Mouse (Mus musculus): ENCODE measurements around the gene Kcnq1.

The Kcnq1 gene

DNA sequence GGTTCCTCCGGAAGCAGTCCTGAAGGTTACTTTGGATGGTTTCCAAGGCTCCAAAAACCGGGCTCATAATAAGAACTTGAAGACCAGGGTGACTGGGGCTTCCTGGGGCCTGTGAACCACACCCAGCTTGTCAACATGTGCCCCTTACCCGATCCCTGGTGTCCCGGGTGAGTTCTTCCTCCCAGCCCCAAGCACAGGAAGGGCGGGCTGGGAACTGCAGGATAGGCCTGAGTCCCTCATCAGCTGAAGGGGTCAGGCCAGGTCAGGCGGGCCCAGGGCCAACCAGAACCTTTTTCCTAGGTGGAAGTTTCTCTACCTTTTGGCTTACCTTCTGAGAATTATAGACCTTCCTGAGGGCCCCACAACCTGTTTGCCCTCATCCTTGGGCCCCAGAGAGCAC lies 306.4 kb downstream of the Kcnq1 start:
- no peak for DNase-seq (ENCODE audit: low read depth, low spot score)

DNA sequence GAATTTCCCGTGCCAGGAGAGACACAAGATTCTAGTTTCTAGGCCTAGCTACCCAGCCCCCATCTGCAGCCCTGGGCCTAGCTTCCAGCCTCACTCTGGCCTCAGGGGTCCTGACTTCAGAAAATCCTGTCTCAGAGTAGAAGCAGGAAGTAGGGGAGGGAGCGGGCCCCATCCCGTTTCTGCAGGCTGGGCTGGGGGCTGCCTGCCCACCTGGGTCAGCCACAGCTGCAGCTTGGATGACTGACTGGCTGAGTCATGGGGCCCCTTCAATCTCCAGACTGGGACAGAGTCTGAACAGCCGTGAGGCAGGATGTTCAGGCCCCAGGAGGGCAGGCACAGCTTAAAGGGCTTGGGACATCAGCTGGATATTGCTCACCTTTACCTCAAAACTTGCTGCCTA lies 308.9 kb downstream of the Kcnq1 start:
- no peak for DNase-seq (ENCODE audit: low read depth, low spot score)

DNA sequence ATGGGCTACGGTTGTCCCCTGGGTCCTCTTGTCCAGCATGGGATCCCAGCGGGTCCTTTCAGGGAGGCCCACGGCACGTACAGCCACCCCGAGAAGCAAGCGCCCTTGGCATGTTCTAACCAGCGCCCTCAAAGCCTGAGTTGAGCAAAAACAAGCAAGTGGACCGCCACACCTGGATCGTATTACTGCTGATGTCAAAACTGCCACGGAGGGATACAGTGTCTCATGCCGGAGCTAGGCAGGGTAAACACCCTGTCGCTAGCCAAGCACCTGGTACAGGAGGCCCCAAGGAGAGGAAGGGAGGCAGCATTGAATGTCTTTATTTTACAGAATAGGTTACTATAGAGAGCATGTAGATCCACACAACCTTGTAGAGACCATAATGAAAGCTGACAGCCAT lies 310.2 kb downstream of the Kcnq1 start:
- DNase-seq (ENCODE audit: low read depth, low spot score) = no peak

DNA sequence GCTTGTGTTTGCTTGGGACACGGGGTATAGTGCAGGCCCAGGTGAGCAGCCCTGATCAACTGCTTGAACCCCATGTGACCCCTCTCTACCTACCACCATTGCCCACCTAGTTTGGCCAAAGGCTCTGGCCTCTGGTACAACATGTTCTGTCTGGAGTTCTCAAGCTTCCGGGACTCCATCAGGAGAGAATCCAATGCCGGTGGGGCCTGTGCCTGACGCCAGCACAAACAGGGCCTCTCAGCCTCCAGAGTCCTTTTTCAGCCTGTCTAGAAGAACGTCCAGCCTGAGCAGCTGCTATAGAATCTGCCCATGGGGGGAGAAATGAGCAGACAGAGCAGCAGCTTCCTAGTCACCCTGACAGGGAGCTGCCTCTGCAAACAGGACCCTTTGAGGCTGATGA lies 311.7 kb downstream of the Kcnq1 start:
- no peak for DNase-seq (ENCODE audit: low read depth, low spot score)

DNA sequence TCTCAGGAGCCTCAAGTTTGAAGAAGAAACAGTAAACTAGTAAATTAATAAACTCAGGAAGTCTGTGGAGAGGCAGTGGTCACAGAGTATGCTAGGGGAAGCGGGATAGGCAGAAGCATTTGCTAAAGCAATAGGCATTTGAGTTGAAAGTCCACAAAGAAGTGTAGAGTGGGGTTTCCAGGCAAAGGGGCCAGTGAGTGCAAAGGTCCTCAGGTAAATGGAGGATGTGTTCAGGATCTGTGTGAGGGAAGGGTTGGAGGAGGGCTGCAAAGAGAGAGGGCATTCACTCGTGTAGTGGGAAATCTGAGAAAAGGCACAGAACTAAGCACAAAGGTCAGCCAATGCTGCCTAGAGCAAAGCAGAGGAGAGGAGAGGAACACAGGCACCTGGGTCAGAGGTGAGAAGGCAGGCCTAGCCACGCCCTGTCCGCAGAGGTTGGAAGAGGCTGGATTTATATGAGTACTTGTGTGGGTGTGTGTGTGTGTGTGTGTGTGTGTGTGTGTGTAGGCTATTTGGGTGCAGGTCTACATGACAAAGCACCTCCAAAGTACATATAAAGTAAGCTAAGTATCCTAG lies 313.5 kb downstream of the Kcnq1 start:
- DNase-seq (ENCODE audit: low read depth, low spot score) = no peak

DNA sequence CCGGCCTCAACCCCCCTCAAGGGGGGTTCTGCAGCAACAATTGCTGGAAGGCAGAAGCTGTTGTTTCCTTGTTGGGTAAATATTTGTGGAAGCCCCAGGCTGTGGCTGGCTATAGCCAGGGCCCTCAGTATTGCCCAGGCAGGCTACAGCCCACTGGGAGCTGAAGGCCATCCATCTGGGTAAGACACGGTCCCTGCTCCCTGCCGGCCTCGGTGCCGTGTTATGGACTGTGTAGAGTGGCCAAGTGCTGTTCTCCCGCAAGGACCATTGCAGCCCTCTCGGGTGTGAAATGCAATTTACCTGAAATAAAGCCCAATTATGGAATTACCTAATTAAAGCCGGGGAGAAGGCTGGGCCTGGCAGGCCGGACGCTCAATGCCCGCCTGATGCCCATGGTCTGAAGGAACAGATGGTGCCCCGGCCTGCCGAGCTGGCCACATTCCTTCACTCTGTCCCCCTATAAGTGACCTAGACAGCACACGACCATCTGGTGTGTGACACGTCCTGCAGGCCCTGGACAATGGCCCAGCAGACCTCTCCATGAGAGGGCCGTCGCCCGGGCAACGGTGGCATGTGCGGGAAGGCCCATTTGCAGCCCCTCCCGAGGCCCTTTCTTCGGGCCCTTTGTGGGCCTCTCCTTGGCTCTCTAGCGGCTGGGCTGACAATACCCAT lies 322.1 kb downstream of the Kcnq1 start:
- DNase-seq (ENCODE audit: low read depth, low spot score) = peak; percentile 8

DNA sequence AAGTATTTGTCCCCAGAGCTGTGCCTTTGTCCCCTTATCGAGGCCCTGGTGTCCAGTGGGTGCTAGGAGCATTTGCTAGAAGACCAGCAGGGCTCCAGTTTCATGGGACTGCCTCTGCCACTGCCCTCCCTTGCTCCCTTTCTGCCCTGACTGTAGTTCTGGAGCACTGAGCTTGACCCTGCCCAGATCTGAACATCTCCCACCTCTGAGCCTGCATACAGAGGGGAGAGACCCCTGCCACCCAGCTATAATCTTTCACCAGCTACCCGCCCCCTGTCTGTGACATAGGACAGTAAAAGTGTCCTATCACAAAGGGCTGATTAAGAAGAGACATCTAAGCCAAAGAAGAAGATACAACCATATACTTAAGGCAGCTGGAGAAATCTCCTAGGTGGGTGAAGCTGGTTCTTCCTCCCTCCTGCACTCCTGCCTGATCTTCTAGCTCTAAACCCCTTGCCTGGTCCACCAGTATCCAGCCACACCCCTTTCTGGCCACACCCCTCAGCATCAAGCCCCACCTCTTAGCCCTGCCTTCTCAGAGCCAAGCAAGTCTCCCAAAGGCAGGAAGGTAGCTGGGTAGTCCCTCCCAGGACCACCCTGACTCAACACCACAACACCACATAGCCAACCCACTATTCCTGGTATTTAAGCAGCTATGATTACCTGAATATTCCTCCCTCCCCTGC lies 322.8 kb downstream of the Kcnq1 start:
- no peak for DNase-seq (ENCODE audit: low read depth, low spot score)

DNA sequence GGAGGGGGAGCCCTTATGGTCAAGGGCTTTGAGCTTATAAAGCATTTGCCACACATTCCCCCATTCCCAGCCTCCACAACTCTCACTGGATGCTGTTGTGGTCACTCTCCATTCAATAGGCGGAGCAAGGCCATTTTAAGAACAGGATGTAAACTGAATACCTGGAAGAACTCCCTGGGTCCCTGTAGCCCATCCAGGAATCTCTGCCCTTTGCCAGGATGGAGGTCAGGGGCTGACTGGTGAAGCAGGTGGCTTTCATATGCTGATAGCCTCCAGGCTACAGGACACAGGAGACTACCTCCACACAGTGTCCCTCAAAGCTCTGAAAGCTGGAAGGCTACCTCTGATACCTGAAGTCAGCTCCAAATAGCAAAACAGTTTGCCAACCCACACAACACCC lies 326.5 kb downstream of the Kcnq1 start:
- no peak for DNase-seq (ENCODE audit: low read depth, low spot score)

DNA sequence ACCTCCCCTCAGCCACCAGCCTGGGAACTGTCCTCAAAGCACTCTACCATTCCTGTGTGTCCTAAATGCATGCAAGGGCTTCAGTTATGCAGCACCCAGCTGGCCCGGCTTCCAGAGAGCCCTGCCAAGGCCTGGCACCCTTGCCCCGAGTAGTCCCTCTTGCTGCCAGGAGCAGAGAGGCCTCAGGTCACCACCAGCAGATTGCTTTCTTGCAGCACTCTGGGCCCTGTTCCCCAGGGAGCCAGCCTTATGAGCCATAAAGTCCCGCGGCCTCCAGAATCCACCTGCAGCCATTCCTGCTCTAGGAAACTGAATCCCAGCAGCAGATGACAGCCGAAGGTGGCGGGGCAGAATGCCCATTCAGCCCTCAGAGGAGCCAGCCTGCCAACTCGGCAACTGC lies 327.2 kb downstream of the Kcnq1 start:
- no peak for DNase-seq (ENCODE audit: low read depth, low spot score)

DNA sequence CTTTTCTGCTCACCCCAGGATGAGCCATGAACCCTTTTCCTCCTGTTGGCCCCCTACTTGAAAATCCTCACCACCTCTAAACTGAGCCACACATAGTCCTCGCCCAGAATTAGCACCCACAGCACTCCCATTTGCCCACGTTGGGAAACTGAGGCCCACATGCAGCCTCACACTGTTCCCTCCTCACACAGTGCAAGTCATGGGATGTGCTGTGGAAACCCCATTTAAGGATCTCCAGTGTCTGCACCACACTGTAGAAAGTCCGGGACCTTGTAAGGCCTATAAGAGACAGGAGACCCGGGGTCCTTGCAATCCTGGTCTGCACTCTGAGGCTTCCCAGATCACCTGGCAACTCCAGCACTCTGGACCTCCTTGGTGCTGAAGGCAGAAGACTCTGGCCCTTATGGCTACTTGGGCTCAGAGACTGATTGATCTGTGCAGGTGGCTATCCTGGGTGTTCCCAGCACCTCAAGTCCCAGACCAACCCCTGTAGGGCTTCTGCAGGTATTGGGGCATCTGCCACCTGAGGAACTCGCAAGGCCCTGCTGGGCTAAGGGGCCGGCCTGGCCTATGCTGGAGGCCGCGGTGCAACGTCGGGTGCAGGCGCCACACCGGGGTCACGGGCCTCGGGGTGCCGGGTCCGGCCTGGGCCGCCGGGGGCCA lies 331.2 kb downstream of the Kcnq1 start:
- no peak for DNase-seq (ENCODE audit: low read depth, low spot score)

DNA sequence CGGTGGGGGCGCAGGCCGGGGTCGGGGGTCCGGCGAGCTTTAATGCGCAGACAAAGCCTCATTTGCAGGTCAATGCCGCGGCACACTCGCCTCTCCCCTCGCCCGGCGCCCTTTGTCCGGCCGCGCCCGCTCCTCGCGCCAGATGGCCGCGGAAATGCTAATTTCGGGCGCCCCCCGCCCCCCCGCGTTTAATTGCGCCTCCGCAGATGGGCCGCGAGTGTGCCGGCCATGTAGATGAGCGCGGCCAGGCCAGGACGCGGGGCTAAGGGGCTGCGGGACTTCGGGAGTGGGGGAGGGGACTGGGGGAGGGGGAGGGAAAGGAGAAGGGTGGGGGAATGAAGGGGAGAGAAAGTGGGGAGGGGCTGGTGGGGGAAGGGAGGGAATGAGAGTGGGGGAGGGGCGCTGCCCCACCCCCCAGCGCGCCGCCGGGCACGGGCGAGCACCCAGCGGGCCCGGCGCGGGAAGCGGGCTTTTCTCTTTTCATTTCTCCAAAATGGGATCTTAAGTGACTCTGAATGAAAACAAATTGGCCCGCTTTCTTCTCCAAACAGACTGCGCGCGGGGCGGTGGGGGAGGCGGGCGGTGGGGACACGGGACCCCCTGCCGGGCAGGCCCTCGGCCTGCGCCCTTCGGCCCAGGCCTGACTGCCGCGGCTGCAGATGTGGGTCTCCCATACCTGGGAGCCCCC lies 331.9 kb downstream of the Kcnq1 start:
- no peak for DNase-seq (ENCODE audit: low read depth, low spot score)

DNA sequence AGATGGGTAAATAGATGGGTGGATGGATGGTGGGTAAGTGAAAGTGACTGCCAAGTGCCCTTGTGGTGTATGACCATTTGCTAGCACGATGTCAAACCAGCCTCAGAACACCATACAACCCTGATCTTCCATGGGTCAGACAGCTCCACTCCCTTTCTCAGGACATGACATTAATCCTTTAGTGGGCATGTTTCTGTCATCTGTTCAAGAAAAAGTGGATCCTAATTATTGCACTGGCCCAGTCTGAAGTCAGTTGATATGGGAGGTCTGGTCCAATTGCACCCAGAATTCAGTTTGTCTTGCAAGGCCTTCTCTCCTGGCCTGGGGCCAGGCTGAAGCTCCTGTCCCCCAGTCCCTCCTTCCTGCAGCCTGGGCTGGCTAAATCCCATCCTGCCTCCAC lies 332.8 kb downstream of the Kcnq1 start:
- no peak for DNase-seq (ENCODE audit: low read depth, low spot score)

DNA sequence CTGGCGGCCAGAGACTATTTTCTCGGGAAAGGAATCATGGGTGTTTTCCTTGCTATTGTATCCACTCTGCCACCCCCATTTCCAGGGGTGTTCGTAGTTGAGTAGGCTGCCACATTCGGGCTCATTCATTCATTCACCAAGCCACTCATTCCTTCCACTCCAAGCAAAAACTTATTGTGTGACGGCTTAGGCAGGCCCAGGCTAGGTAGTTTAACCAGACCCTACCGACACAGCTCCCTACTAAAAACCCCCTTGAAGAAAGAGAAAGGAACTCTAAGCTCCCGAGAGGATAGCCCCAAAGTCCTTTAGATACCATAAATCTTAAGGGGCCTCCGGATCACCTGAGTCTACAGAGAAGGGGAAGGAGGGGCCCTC lies 338.4 kb downstream of the Kcnq1 start:
- no peak for DNase-seq (ENCODE audit: low read depth, low spot score)

DNA sequence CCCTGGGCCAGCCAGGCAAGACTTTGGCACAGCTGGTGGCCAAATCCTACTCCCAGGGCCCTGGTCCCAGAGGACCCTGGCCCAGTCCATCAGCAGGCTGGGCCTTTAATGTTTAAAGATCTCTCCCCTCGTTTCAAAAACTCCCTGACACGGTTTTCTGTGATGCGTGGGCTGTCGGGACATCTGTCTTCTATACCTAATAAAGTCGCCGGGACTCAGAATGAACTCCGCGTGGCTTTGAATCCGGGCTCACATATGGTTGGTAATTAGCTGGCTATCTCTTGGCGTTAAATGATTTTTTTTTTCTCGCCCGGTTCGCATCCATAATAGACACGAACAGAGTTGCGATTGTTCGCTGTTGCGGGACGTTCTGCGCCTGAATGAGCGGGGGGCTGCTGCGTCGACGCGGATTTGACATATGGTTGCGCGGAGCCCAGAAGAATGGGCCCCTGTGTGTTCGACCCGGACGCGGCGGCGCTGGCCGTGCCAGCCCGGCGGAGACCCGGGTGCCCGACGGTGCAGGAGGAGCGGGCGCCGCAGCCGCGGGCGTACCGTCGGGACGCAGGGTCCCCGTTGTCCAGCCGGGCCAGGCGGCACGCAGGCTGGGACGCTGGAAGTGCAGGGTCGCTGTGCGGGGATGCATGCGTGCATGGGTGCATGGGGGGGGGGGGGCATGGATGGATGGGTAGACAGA lies 338.9 kb downstream of the Kcnq1 start:
- no peak for DNase-seq (ENCODE audit: low read depth, low spot score)

DNA sequence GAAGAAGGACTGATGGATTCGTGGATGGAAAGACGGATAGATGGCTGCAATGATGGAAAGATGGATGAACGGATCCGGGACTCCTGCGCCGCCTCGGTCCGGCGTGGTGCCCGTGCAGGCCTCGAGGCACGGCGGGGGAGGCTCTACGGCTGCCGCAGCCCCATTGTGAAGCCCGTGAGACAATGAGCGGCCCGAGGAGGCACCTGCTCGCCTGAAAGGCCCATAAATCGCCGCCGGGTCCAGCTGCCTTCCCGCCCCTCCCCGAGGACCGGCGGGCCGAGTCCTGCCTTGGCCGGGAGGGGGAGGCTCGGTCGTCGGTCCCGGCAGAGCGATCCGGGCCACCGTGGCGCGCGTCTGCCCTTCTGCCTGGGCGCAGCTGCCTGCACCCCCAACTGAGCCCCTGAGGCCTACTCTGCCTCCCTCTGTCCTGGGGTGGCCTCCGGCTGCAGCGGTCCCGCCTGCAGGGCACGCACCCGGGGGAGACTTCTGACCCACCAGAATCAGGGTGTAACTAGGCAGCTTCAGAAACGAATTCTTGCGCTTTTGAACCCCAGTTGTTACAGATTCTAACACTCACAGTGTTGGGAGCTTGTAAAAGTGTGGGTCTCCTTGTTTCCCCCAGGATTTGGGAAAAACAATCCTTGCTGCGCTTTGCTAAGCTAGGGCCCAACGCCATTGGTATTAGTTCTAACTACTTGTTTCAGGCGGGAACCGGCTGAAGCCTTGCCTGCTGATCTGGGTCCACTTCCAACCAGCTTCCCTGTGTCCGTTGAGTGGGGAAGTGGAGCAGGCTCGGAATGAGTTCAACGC lies 339.7 kb downstream of the Kcnq1 start:
- no peak for DNase-seq (ENCODE audit: low read depth, low spot score)

DNA sequence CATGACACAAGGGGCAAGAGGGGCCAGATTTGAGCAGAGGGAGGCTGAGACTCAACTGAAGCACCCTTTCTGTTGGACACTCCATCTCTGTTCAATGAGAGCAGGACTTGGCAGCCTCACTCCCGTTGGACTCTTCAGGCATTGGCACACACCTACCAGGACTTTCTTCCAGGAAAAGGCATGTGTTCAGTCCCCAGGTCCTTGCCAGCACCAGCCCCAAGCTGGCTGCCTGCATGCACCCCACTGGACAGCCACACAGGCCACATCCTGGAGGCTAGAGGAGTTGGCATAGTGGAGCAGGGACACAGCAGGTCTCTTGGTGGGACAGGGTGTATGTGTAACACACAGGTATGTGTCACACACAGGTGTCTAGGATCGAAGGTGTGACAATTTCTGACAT lies 341.0 kb downstream of the Kcnq1 start:
- DNase-seq (ENCODE audit: low read depth, low spot score) = no peak

DNA sequence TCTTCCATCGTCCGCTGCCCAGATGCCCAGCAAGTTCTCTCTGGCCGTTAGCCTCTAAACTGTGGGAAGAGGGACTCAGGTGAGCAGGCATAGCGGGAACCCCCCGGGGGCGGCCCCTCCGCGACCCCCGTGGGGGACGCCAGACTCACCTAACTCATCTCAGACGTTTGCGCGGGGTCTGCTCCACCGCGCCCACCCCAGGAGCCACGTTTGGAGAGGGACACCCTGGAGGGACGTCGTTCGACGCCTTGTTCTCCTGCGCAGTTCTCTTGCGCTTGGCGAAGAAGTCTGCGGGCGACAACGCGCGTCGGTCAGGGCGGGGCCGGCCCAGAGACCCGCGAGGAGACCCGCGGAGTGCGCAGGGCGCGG lies 352.8 kb downstream of the Kcnq1 start:
- DNase-seq (ENCODE audit: low read depth, low spot score) = no peak

DNA sequence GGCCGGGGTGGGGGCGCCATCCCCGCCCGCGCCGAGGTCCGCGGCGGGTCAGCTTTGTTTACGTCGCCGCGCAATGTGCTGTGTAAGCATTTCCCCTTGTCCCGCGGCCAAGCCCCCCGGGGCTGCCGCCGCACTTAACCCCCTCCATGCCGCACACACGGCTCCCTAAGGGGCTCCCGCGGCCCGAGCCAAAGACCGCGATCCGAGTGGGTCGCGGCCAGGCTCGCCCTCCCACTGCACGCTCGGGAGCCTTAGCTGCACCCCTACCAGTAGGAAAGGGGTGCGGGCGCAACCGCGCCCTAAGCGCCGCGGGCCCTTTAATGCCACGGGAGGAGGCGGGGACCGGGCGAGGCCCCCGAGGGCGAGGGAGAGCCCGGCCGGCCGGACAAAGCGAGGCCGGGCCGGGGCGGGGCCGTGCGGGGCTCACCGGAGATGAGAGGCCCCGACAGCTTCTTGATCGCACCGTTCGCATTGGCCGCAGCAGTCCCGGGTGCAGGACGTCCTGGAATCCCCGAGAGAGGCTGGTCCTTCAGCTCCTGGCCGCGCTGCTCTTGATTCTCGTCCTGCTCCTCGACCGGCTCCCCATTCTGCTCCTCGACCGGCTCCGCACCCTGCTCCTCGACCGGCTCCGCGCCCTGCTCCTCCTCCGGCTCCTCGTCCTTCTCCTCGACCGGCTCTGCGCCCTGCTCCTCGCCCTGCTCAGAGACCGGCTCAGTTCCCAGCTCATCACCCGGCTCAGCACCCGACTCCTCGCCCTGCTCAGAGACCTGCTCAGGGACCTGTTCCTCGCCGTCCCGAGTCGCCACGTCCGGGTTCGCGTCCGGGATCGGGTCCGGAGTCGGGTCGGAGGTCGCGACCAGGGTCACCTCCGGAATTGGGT lies 353.4 kb downstream of the Kcnq1 start:
- no peak for DNase-seq (ENCODE audit: low read depth, low spot score)

DNA sequence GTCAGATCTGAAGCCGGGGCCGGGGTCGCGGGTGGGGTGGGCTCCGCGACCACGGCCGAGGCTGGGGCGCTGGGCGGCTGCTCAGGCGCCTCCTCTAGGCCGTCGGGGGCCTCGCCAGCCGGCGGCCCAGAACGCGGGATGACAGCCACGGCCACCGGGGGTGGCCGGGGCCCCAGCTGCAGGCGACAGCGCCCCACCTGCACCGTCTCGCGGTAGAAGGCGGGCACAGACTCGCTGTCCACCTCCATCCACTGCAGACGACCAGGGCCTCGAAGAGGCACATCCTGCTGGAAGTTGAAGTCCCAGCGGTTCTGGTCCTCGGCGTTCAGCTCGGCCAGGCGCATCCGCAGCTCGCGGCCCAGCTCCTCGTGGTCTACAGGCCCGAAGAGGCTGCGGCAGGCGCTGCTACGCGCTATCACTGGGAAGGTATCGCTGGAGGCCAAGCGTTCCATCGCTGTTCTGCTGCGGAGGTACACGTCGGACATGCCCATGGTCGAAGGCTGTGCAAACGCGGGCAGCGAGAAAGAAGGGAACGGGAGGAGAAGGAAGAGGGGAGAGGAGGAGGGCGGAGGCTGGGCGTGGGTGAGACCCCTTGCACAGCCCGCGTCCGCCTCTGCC lies 354.2 kb downstream of the Kcnq1 start:
- no peak for DNase-seq (ENCODE audit: low read depth, low spot score)

Measured in retina, adult 2 months (tissue).